Mouse (Mus musculus) kidney, adult 2 months (tissue): Measurements from ENCODE around the gene Olfr1233.

ENCODE experiments used
- CTCF ChIP-seq: fragments of 200-500 bp; conservative IDR thresholded peaks from 2 replicates; pipeline ENCODE4 v1.5.1; 2011; ENCODE audit warnings: low read depth, mild to moderate bottlenecking, control low read depth, low read length, moderate library complexity, mixed read lengths; ENCODE audit not compliant: insufficient read depth, insufficient read length
- POLR2A ChIP-seq: fragments of 200-500 bp; IDR thresholded peaks from one replicate; pipeline ENCODE4 v1.6.1; 2011; ENCODE audit warnings: low read depth, low read length, control low read depth

GRCm38 (mm10) chr2:89287914-89288313 is 54.3 kb downstream of the Olfr1233 start, which contains the start of gene Olfr1229:
- TF ChIP-seq POLR2A = no peak
- no peak for TF ChIP-seq CTCF
